Mouse (Mus musculus): ENCODE data around the gene Camk2n2. TPM values are rescaled to one million over a fixed set of nuclear protein-coding genes. Genes with fewer than 3 reads are reported as not detected.
"Not testable (repeated sequence)": the region's sequence is repeated elsewhere in the genome, so short reads cannot be mapped to it uniquely, and the experiment has no call there.

Camk2n2 gene
- polyA plus RNA-seq (2015; fragmentation: Nextera tagmentation; extraction: Ambion mirVana): 45.1 and 55.0 TPM in 2 replicates

DNA sequence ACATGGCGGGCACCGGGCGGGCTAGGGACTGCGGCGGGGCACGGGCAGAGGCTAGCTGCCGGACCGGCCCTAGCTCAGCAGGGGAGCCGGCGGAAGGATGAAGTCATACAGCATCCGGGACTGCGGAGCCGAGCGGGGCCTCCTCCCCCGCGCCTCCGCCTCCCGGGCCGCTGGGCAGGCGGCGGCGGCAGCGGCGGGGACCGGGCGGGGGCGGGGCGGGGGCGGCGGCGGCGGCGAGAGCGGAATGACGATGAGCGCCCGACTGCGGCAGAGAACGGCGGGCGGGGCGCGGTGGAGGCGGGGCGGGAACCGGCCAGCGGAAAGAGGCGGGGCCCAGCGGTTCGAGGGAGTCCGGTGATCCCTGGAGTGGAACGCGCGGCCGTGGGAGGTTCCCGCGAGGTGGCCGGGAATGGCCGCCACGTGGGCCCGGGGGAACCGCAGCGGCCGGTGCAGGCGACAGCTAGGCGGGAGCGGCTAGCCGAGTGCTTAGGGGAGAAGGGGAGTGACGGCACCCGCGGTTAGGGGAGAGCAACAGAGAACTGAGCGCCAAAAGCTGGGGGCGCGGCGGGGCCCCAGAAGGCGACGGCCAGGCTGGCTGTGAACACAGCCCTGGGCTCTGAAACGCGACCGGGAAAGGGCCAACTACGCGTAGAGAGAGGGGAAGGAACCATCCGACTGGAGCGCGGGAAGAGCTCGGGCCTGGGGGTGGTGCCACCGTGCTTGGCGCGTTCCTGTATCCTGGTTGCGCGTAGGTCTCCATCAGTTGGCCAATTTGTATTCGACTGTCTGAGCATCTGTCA lies at the start of gene Camk2n2:
TSS of gene Camk2n2 (minus strand) at position 97 of the 800 bp plus-strand sequence.
- Histone ChIP-seq H3K9me3 (replicated peaks) (no peaks in the 10 kb centered on the region), H3K9ac (replicated peaks) (peak within 1 kb of the TSS; percentile 88), H3K27ac (replicated peaks) (peak within 1 kb of the TSS; percentile 97), H3K4me1 (peaks cover 34% of the 10 kb centered on the region), H3K4me3 (replicated peaks) (peak within 1 kb of the TSS; percentile 85), H3K4me2 (peak within 1 kb of the TSS; percentile 84), H3K27me3 (replicated peaks) (no peaks in the 10 kb centered on the region), H3K36me3 (peaks cover 11% of the 10 kb centered on the region)
- under 1% methylated on average over 76 of the region's 92 CpGs for WGBS
- ATAC-seq (ENCODE audit: low FRiP score): peak; percentile 74

DNA sequence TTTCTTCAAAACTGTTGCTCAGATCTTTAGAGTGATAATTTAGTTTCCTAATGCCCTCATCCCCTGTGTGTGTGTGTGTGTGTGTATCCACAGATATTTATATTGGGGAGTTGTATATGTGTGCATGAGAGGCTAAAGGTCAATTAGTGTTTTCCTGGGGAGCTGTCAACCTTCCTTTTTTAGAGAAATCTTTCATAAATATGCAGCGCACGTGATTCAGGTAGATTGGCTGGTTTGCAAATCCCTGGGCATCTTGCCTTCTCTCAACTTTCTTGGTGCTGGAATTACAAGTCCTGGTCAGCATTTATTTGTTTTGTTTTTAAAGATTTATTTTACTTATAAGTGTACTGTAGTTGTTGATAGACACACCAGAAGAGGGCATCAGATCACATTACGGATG lies 49.2 kb upstream of the Camk2n2 start:
- ATAC-seq (ENCODE audit: low FRiP score): no peak
- Histone ChIP-seq H3K27ac (replicated peaks) (no peak overlapping the region), H3K9me3 (replicated peaks) (no peaks in the 10 kb centered on the region), H3K27me3 (replicated peaks) (no peaks in the 10 kb centered on the region), H3K9ac (replicated peaks) (no peak overlapping the region), H3K4me3 (replicated peaks) (no peak overlapping the region), H3K36me3 (peaks cover 8% of the 10 kb centered on the region), H3K4me1 (peaks cover 22% of the 10 kb centered on the region), H3K4me2 (no peak overlapping the region)
- WGBS: 89% methylated on average over 3 of the region's 3 CpGs

DNA sequence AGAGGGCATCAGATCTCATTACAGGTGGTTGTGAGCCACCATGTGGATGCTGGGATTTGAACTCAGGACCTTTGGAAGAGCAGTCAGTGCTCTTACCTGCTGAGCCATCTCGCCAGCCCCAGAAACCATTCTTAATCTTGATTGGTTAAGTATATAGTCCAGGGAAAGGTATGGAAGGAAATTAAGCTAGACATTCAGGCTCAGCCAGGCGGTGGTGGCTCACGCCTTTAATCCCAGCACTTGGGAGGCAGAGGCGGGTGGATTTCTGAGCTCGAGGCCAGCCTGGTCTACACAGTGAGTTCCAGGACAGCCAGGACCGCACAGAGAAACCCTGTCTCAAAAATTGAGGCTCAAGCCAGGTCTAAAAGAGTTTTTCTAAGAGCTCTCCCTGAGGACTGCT lies 46.9 kb upstream of the Camk2n2 start, which contains the start of gene Eif4g1:
TSS of gene Eif4g1 (plus strand) at position 301 of the 400 bp plus-strand sequence.
- not testable (repeated sequence) for H3K9me3 ChIP-seq (replicated peaks); H3K27ac ChIP-seq (replicated peaks); H3K4me1 ChIP-seq; H3K9ac ChIP-seq (replicated peaks); H3K4me3 ChIP-seq (replicated peaks); H3K27me3 ChIP-seq (replicated peaks); H3K4me2 ChIP-seq; ATAC-seq (ENCODE audit: low FRiP score)
- 99% methylated on average over 5 of the region's 6 CpGs for WGBS
- peaks cover 18% of the 10 kb centered on the region for H3K36me3 ChIP-seq

DNA sequence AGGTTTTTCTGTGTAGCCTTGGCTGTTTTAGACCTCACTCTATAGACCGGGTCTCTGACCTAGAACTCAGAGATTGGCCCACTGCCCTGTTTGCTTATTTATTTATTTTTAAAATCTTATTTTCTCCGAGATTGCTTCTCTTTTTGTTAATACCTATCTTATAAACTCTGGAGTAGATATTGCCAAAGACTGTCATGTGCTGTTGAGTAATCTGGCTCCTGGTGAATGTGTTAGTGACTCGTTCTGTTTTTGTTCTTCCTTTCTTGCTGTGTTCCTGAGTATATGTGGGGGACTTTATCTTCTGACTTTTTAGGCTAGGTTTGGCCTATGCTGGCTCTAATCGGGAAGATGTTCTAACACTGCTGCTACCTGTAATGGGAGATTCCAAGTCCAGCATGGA lies 36.6 kb upstream of the Camk2n2 start:
- Histone ChIP-seq H3K9ac (replicated peaks) (no peak overlapping the region), H3K36me3 (peaks cover 85% of the 10 kb centered on the region), H3K4me3 (replicated peaks) (no peak overlapping the region), H3K4me2 (no peak overlapping the region), H3K9me3 (replicated peaks) (no peaks in the 10 kb centered on the region), H3K4me1 (peaks cover 8% of the 10 kb centered on the region), H3K27ac (replicated peaks) (no peak overlapping the region), H3K27me3 (replicated peaks) (no peaks in the 10 kb centered on the region)
- no peak for ATAC-seq (ENCODE audit: low FRiP score)
- WGBS: 95% methylated on average over 4 of the region's 4 CpGs

DNA sequence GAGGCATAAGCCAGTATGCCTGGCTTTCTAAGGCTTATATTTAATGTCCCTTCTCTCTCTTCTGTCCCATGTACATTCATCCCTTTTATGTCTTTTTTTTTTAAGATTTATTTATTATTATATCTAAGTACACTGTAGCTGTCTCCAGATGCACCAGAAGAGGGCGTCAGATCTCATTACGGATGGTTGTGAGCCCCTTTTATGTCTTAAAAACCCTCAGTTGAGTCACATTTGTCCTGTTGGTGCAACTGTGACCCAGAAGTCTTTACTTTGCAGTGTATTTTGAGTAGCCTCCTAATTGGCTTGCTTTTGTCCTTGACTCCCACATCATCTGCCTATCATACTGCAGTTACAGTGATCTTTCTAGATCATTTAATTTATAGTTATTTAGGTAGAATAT lies 32.2 kb upstream of the Camk2n2 start:
- Histone ChIP-seq H3K4me1 (peaks cover 18% of the 10 kb centered on the region), H3K4me2 (peak overlapping the region; percentile 88), H3K27me3 (replicated peaks) (no peaks in the 10 kb centered on the region), H3K36me3 (peaks cover 42% of the 10 kb centered on the region), H3K9me3 (replicated peaks) (no peaks in the 10 kb centered on the region), H3K4me3 (replicated peaks) (no peak overlapping the region), H3K9ac (replicated peaks) (no peak overlapping the region), H3K27ac (replicated peaks) (no peak overlapping the region)
- 50% methylated on average over 2 of the region's 2 CpGs for whole genome bisulfite sequencing
- ATAC-seq (ENCODE audit: low FRiP score): no peak

DNA sequence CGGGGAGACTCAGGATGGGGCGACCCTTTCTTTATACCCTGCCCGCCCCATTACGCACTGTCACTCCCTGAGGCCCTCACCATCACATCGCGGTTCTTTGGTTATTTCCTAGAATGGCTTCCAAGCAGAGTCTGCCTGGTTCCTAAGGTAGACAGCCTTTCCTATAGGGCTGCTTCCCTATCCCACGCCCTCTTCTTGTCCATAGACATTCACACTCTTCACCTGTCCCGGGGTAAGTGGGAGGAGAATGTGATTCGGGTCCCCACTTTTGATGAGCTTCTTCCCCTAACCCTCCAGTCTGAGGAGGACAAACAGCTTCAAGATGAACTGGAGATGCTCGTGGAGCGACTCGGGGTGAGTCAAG lies 30.8 kb upstream of the Camk2n2 start:
- H3K4me3 ChIP-seq (replicated peaks): peak overlapping the region; percentile 92
- peaks cover 18% of the 10 kb centered on the region for H3K4me1 ChIP-seq
- WGBS: 10% methylated on average over 12 of the region's 12 CpGs
- H3K27me3 ChIP-seq (replicated peaks): no peaks in the 10 kb centered on the region
- peaks cover 28% of the 10 kb centered on the region for H3K36me3 ChIP-seq
- peak overlapping the region; percentile 83 for H3K27ac ChIP-seq (replicated peaks)
- peak overlapping the region; percentile 94 for H3K9ac ChIP-seq (replicated peaks)
- H3K9me3 ChIP-seq (replicated peaks): no peaks in the 10 kb centered on the region
- ATAC-seq (ENCODE audit: low FRiP score): no peak; the same call in 1 of the 2 replicates
- peak overlapping the region; percentile 88 for H3K4me2 ChIP-seq

DNA sequence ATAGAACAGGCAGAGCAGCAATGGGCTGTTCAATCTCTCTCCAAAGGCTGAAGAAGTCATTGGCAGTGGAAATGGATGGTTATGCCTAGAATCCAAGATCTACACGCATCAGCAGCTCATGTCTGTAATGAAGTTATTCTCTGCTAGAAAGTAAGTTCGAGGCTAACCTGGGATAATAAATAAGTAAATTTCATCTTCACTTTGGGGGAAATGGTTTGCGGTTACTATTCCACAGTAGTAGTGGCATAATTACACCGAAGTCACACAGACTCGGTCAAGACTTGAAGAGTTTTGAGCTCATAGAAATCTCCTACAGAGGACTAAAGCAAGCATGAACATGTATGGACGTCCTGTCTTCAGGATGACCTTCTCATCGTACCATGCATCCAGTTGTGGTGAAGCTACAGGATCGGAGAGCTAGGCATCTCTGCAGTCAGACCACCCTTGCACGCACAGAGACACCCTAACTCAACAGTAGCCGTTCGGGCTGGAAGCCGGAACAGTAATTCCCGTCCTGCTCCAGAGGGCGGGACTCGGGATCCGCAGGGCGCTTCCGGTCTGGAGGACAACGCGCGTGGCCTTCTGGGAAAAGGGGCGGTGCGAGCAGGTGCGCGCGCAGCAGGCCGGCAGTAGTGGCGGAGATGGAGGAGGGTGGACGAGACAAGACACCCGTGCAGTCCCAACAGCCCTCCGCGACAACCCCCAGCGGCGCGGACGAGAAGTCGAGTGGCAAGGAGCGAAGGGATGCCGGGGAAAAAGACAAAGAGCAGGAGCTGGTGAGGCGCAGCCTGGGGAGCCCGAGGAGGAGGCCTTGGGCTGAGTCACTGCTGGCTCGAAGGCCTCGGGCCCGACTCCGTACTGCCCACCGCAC lies 30.2 kb upstream of the Camk2n2 start, which contains the start of gene Psmd2:
TSS of gene Psmd2 (plus strand) at position 577 of the 871 bp plus-strand sequence.
- Histone ChIP-seq H3K9me3 (replicated peaks) (no peaks in the 10 kb centered on the region), H3K4me3 (replicated peaks) (peak within 1 kb of the TSS; percentile 92), H3K9ac (replicated peaks) (peak within 1 kb of the TSS; percentile 94), H3K4me2 (peak within 1 kb of the TSS; percentile 88), H3K27me3 (replicated peaks) (no peaks in the 10 kb centered on the region), H3K4me1 (peaks cover 18% of the 10 kb centered on the region), H3K36me3 (peaks cover 22% of the 10 kb centered on the region), H3K27ac (replicated peaks) (peak within 1 kb of the TSS; percentile 83)
- 2% methylated on average over 46 of the region's 46 CpGs for WGBS
- ATAC-seq (ENCODE audit: low FRiP score): peak; percentile 97

DNA sequence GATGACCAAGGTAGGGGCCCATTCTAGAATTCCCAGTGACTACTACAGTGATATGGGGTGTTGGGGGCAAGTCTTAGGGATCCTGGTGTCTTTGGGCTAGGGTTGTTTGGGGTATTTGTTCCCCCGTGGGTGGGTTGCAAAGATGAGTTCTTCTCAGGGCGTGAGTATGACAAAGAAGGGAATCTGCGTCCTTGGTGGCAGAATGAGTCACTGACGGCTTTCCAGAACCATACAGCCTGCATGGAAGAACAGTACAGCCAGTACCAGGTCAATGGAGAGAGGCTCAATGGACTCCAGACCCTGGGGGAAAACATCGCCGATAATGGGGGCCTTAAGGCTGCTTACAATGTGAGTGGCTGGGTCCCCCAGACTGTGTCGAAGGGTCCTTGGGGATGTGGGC lies 22.8 kb upstream of the Camk2n2 start:
- Histone ChIP-seq H3K9ac (replicated peaks) (no peak overlapping the region), H3K4me2 (no peak overlapping the region), H3K36me3 (peaks cover 29% of the 10 kb centered on the region), H3K27me3 (replicated peaks) (no peaks in the 10 kb centered on the region), H3K4me3 (replicated peaks) (no peak overlapping the region), H3K9me3 (replicated peaks) (no peaks in the 10 kb centered on the region), H3K4me1 (peaks cover 3% of the 10 kb centered on the region; the same call in 1 of the 2 replicates), H3K27ac (replicated peaks) (no peak overlapping the region)
- 91% methylated on average over 7 of the region's 7 CpGs for WGBS
- no peak for ATAC-seq (ENCODE audit: low FRiP score)

DNA sequence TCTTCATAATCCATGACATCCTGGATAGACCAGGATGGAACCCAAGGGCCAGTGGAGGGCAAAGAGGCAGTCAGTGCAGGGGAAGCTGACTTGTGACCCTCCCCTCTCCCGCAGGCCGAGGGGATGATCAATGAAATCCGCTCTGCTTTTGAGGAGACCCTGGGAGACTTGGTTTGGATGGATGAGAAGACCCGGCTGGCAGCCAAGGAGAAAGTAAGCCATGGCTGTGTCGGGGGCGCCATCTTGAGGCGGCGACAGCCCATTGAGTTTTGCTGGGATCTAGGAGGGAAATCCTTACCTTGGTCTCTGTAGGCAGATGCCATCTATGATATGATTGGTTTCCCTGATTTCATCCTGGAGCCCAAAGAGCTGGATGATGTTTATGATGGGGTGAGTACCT lies 21.1 kb upstream of the Camk2n2 start:
- Histone ChIP-seq H3K9me3 (replicated peaks) (no peaks in the 10 kb centered on the region), H3K27ac (replicated peaks) (no peak overlapping the region), H3K36me3 (peaks cover 29% of the 10 kb centered on the region), H3K4me3 (replicated peaks) (no peak overlapping the region), H3K4me2 (no peak overlapping the region), H3K4me1 (peaks cover 13% of the 10 kb centered on the region; the same call in 1 of the 2 replicates), H3K27me3 (replicated peaks) (no peaks in the 10 kb centered on the region), H3K9ac (replicated peaks) (no peak overlapping the region)
- WGBS: 1% methylated on average over 8 of the region's 8 CpGs
- 0 out of 2 replicates have a peak, but pooled peaks have one; percentile 22 for ATAC-seq (ENCODE audit: low FRiP score)

DNA sequence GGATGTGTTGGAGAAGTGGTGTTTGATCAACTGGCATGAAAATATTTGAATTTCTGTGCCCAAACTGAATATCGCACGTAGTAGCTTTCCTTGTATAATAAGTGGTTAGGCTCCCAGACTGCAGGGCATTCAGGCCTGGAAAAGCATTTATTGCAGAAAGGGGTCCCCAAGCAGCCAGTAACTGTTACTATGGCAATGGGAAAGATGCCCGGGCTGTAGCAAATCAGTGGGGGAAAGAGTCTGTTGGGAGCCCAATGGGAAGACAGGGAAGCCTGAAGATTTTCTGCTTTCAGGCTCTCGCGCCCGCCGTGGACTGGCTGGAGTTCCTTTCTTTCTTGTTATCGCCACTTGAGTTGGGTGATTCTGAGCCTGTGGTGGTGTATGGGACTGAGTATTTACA lies 17.3 kb upstream of the Camk2n2 start:
- peak; percentile 74 for ATAC-seq (ENCODE audit: low FRiP score)
- no peak overlapping the region for H3K4me3 ChIP-seq (replicated peaks)
- WGBS: 52% methylated on average over 8 of the region's 8 CpGs
- peak overlapping the region; percentile 29 for H3K4me2 ChIP-seq
- H3K27me3 ChIP-seq (replicated peaks): no peaks in the 10 kb centered on the region
- H3K4me1 ChIP-seq: peaks cover 13% of the 10 kb centered on the region; the same call in 1 of the 2 replicates
- H3K9ac ChIP-seq (replicated peaks): no peak overlapping the region
- peaks cover 17% of the 10 kb centered on the region; the same call in 1 of the 2 replicates for H3K36me3 ChIP-seq
- no peaks in the 10 kb centered on the region for H3K9me3 ChIP-seq (replicated peaks)
- H3K27ac ChIP-seq (replicated peaks): peak overlapping the region; percentile 38

DNA sequence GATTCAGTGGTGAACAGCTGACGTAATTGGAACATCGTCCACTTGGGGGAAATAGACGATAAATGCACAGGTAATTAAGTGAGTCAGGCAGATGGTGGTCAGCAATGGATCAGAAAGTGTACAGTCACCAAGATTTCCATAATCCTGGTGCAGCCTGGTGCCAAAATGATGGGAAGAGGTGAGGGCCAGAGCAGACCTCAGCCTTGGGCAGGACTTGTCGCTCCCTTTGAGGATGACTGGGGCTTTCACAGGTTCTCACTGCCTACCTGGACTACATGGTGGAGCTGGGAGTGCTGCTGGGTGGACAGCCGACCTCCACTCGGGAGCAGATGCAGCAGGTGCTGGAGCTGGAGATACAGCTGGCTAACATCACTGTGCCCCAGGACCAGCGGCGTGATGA lies 16.3 kb upstream of the Camk2n2 start:
- Histone ChIP-seq H3K36me3 (peaks cover 19% of the 10 kb centered on the region), H3K9ac (replicated peaks) (0 out of 2 replicates have a peak overlapping the region, but pooled peaks have one; percentile 5), H3K27me3 (replicated peaks) (no peaks in the 10 kb centered on the region), H3K9me3 (replicated peaks) (no peaks in the 10 kb centered on the region), H3K4me3 (replicated peaks) (no peak overlapping the region), H3K27ac (replicated peaks) (peak overlapping the region; percentile 38; the same call in 1 of the 2 replicates), H3K4me2 (no peak overlapping the region), H3K4me1 (peaks cover 13% of the 10 kb centered on the region; the same call in 1 of the 2 replicates)
- ATAC-seq (ENCODE audit: low FRiP score): no peak
- 80% methylated on average over 8 of the region's 8 CpGs for WGBS
